Mouse (Mus musculus): ENCODE data around the gene Galnt10. TPM values are rescaled to one million over a fixed set of nuclear protein-coding genes. Genes with fewer than 3 reads are reported as not detected.

Galnt10 gene
- total and polyA plus RNA-seq, 3 experiments: 0.07 to 0.85 TPM; not detected in 1

GRCm38 (mm10) chr11:57753538-57754203 lies 108.4 kb downstream of the Galnt10 start:
- in situ Hi-C loops (cut with MboI; ENCODE audit: low pct_ligation_motif_present, low pct_unique_long_range_greater_than_20kb, low sequenced_read_pairs) (no loop called here), dilution Hi-C loops (cut with MboI; ENCODE audit: extremely low pct_ligation_motif_present, extremely low pct_unique_long_range_greater_than_20kb, low sequenced_read_pairs) (no loop called here)
- no peak for DNase-seq (ENCODE audit: extremely low read depth)
- Histone ChIP-seq H3K79me2 (replicated peaks; ENCODE audit: control insufficient read depth, extremely low read depth, insufficient read depth, poor library complexity, severe bottlenecking) (no peaks in the 10 kb centered on the region), H3K4me3 (replicated peaks in 1 of 3; ENCODE audit: low read depth in 2 of 3, low read length in 2 of 3, poor library complexity in 1 of 3) (no peak overlapping the region), H3K4me2 (ENCODE audit: insufficient read depth, low read depth, poor library complexity, severe bottlenecking) (no peak overlapping the region), H3K27ac (ENCODE audit: insufficient read depth, low read depth) (no peak overlapping the region), H3K27me3 (replicated peaks) (peaks cover 99% of the 10 kb centered on the region), H3K9me3 (replicated peaks; ENCODE audit: low read length) (no peaks in the 10 kb centered on the region), H3K9ac (ENCODE audit: insufficient read depth, low read depth) (no peak overlapping the region), H3K36me3 (replicated peaks in 1 of 2; ENCODE audit: control insufficient read depth in 1 of 2, insufficient read depth in 1 of 2, low read length in 1 of 2) (no peaks in the 10 kb centered on the region), H3K4me1 (ENCODE audit: control insufficient read depth in 1 of 2, insufficient read depth in 2 of 2) (peaks cover 2 to 6% of the 10 kb centered on the region in 2 experiments; a peak in 3 of 4 replicates)
- TF ChIP-seq RAD21 (IDR thresholded peaks at IDR 0.05; ENCODE audit: low read depth, low read length): no peak
- TF ChIP-seq ZMIZ1 (IDR thresholded peaks at IDR 0.05; ENCODE audit: low read depth, low read length): no peak
- TF ChIP-seq NELFE (IDR thresholded peaks at IDR 0.05; ENCODE audit: low read depth, low read length): no peak
- no peak for TF ChIP-seq PAX5 (IDR thresholded peaks at IDR 0.05; ENCODE audit: low read length)
- no peak for TF ChIP-seq KAT2A (IDR thresholded peaks at IDR 0.05; ENCODE audit: insufficient replicate concordance, low read length)
- TF ChIP-seq ETS1 (conservative IDR thresholded peaks at IDR 0.05; ENCODE audit: low read depth, low read length): no peak
- no peak for TF ChIP-seq ZC3H11A (IDR thresholded peaks at IDR 0.05; ENCODE audit: low read depth, low read length)
- no peak for TF ChIP-seq ZNF384 (IDR thresholded peaks at IDR 0.05; ENCODE audit: low read depth, low read length)
- no peak for TF ChIP-seq NRF1 (IDR thresholded peaks at IDR 0.05; ENCODE audit: low read depth, low read length)
- TF ChIP-seq CHD1 (IDR thresholded peaks at IDR 0.05; ENCODE audit: low read depth, low read length): no peak
- TF ChIP-seq MEF2A (IDR thresholded peaks at IDR 0.05; ENCODE audit: borderline replicate concordance, low read depth, low read length): no peak
- no peak for TF ChIP-seq TBP (conservative IDR thresholded peaks at IDR 0.05; ENCODE audit: low read depth, low read length)
- TF ChIP-seq JUND (conservative IDR thresholded peaks at IDR 0.05; ENCODE audit: low read depth, low read length): no peak
- TF ChIP-seq HCFC1 (IDR thresholded peaks at IDR 0.05; ENCODE audit: low read depth, low read length): no peak

DNA sequence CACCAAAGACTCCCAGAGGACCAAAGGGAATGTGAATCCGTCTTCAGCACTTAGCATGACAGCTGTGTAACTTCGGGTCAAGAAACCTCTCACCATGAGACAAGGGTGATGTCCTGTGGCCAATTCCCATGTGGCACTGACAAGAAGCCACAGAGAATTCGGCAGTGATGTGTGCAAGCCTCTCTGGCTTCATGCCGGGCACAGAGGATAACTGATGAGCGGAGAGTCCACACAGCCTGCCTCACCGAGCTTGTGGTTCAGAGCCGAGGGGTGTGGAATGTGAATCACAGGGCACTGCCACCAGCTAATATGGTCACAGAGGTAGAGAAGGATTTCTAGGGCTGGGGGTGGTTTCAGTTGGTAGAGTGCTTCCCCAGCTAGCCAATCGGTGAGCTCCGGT lies 113.4 kb downstream of the Galnt10 start:
- peaks cover 7 to 8% of the 10 kb centered on the region in 2 experiments for H3K4me1 ChIP-seq (ENCODE audit: control insufficient read depth in 1 of 2, insufficient read depth in 2 of 2)
- H3K36me3 ChIP-seq (replicated peaks in 1 of 2; ENCODE audit: control insufficient read depth in 1 of 2, insufficient read depth in 1 of 2, low read length in 1 of 2): no peaks in the 10 kb centered on the region
- H3K4me3 ChIP-seq (replicated peaks in 1 of 3; ENCODE audit: low read depth in 2 of 3, low read length in 2 of 3, poor library complexity in 1 of 3): no peak overlapping the region
- H3K9ac ChIP-seq (ENCODE audit: insufficient read depth, low read depth): no peak overlapping the region
- peak; percentile 31 for DNase-seq (ENCODE audit: extremely low read depth)
- peaks cover 76% of the 10 kb centered on the region for H3K27me3 ChIP-seq (replicated peaks)
- peaks cover 7% of the 10 kb centered on the region for H3K9me3 ChIP-seq (replicated peaks; ENCODE audit: low read length)
- dilution Hi-C loops (cut with MboI; ENCODE audit: extremely low pct_ligation_motif_present, extremely low pct_unique_long_range_greater_than_20kb, low sequenced_read_pairs): no loop called here
- no peaks in the 10 kb centered on the region for H3K79me2 ChIP-seq (replicated peaks; ENCODE audit: control insufficient read depth, extremely low read depth, insufficient read depth, poor library complexity, severe bottlenecking)
- TF ChIP-seq MAZ (IDR thresholded peaks at IDR 0.05; ENCODE audit: low read depth, low read length) (no peak), IRF4 (IDR thresholded peaks at IDR 0.05; ENCODE audit: low read depth, low read length) (no peak), MYC (IDR thresholded peaks at IDR 0.05; ENCODE audit: low read depth, low read length) (no peak), KAT2A (IDR thresholded peaks at IDR 0.05; ENCODE audit: insufficient replicate concordance, low read length) (0 out of 2 replicates have a peak, but pooled peaks have one; percentile 13), ETS1 (conservative IDR thresholded peaks at IDR 0.05; ENCODE audit: low read depth, low read length) (no peak; the same call in 1 of the 2 replicates), BHLHE40 (IDR thresholded peaks at IDR 0.05; ENCODE audit: low read depth, low read length) (0 out of 2 replicates have a peak, but pooled peaks have one; percentile 9), EP300 (IDR thresholded peaks at IDR 0.05; ENCODE audit: low read length) (no peak)
- in situ Hi-C loops (cut with MboI; ENCODE audit: low pct_ligation_motif_present, low pct_unique_long_range_greater_than_20kb, low sequenced_read_pairs): loop anchor here (5.0 kb wide), 1 partner anchor 211 kb away; no protein-coding TSS in a partner anchor
- no peak overlapping the region for H3K27ac ChIP-seq (ENCODE audit: insufficient read depth, low read depth)
- 0 out of 2 replicates have a peak overlapping the region, but pooled peaks have one; percentile 8 for H3K4me2 ChIP-seq (ENCODE audit: insufficient read depth, low read depth, poor library complexity, severe bottlenecking)
